Mouse (Mus musculus) kidney, postnatal 36 days (tissue): ENCODE measurements at regions not wholly inside any gene's neighbourhood (a gene's known extent, or its start where the extent isn't known, plus 50 kb on each side); places are given as distances from the start of the nearest gene placed in this dataset.

Source experiments
- DNase-seq, 2 experiments: peaks; one replicate each; pipeline ENCODE4 v3.0.0; 2021 to 2022; ENCODE audit warnings: mixed read lengths in 2 of 2

- DNase-seq = no peak
Observed at GRCm38 (mm10) chr8:117881414-117881973, 79.8 kb upstream of the Mphosph6 start.

- no peak for DNase-seq
Observed at GRCm38 (mm10) chr8:117880279-117880975, 78.7 kb upstream of the Mphosph6 start.

DNA sequence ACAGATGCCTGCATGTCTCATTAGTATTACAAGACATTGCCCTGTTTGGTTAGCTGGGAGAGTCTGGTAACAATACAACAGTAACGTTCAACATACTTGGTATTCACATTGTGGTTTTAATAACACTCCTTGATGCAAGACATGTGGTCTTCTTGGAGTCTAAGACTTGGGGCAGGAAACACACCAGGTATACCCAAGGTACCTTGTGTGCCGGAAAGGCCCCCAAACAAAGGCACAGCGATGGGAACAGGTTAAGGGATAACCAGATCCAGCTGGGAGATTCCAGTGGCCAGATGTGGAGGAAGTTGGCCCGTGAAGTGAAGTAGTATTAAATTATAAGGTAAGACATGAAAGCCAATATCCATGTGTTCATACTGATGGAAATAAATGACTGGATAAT lies 71.9 kb upstream of the Mphosph6 start:
- DNase-seq = no peak

GRCm38 (mm10) chr8:117867138-117867537 lies 65.4 kb upstream of the Mphosph6 start:
- DNase-seq = no peak

GRCm38 (mm10) chr8:117865014-117865413 lies 63.3 kb upstream of the Mphosph6 start:
- no peak for DNase-seq

GRCm38 (mm10) chr8:117863837-117864236 lies 62.1 kb upstream of the Mphosph6 start:
- peak; percentile 43 to 88 for DNase-seq

DNA sequence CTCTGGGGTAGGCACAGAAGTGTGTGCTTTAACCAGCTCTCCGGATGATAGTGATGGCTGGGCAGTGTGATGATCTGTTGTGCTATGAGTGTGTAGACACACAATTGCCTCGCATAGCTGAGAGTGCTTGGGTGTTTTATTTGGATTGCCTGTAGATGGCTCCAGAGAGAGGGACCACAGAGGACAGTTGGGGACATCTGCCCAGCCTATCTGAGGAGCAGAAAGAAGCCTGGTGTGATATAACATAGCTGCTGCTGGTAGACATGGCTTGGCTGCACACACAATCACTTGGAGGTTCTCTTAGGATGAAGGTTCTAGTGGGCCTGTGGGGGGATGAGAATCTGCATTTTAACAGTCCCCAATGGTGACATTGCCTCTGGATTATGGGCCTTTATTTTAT lies 60.6 kb upstream of the Mphosph6 start:
- DNase-seq = no peak

DNA sequence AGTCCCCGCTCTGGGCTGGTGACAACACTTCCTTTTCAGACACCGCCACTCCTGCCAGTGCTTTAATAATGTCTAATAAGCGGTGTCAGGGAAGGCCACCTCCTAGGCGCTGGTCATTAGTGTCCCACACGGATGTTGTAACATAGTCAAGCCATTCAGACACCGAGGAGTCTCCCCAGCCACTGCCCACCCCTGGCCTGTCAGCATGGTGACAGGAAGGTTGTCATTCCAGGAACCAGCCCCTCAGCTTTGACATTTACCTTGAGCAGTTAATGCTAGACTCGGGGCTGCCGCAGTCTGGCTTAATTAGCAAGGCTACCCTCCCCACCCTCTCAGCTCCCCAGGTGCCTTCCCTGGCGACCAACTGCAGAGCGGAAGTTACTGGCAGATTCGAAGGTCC lies 58.0 kb upstream of the Mphosph6 start:
- DNase-seq = no peak

DNA sequence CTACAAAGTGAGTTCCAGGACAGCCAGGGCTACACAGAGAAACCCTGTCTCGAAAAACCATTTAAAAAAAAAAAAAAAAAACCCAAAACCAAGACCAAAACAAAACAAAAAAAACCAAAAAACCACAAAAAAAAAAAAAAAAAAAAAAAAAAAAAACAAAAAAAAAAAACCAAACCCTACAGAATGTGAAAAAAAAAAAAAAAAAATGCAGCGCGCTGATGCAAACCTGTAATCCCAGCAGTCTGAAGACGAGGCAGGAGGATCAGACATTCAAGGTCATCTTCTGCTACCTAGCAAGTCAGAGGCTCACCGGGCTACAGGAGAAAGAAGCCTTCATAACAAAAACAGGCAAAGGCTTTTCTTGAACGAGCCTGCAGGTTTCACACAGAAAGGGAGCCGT lies 57.4 kb upstream of the Mphosph6 start:
- no peak for DNase-seq

DNA sequence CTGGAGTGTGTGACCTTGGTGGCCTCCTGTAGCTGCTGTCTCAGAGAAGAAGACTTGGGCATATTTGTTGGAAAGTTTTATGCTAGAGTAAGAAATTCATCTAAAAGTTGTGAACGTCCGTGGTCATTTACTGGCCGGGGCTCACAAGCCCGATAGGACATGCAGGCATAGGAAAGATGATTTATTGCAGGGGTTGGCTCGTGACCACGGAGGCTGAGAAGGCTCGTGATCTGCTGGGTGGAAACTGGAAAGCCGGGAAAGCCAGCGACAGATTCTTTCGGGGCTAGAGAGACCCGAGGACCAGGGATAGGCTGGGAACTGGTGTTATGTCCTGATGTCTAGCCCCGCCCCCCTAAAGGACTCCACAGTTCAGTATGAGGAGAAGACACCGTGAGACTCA lies 54.4 kb upstream of the Mphosph6 start:
- peak; percentile 23 to 36 for DNase-seq

- no peak for DNase-seq
Observed at GRCm38 (mm10) chr8:117854942-117855491, 53.3 kb upstream of the Mphosph6 start.

- DNase-seq = no peak
Observed at GRCm38 (mm10) chr8:117854301-117854700, 52.6 kb upstream of the Mphosph6 start.

GRCm38 (mm10) chr8:117853408-117853807 lies 51.7 kb upstream of the Mphosph6 start:
- no peak for DNase-seq

- DNase-seq = no peak
Observed at GRCm38 (mm10) chr8:117852521-117852920, 50.8 kb upstream of the Mphosph6 start.
